Mouse (Mus musculus) forebrain, embryonic 13.5 days (tissue): ENCODE measurements around the gene Decr2. TPM values are rescaled to one million over a fixed set of nuclear protein-coding genes. Genes with fewer than 3 reads are reported as not detected.
"Not testable (repeated sequence)": the region's sequence is repeated elsewhere in the genome, so short reads cannot be mapped to it uniquely, and the experiment has no call there.

Experiments
- ATAC-seq: fragments of 200-750 bp; cut with Nextera tagmentation; 2 replicates; pipeline ENCODE4 v1.8.0; 2017
- H3K27ac ChIP-seq: fragments of 300-500 bp; sonication (generic); 2 replicates; pipeline ENCODE4 v1.5.1; 2015; ENCODE audit warnings: inconsistent platforms, mild to moderate bottlenecking, moderate library complexity
- H3K27me3 ChIP-seq: fragments of 300-500 bp; sonication (generic); 2 replicates; pipeline ENCODE4 v1.6.1; 2015; ENCODE audit warnings: mild to moderate bottlenecking, inconsistent platforms
- H3K36me3 ChIP-seq: fragments of 300-500 bp; sonication (generic); 2 replicates; pipeline ENCODE4 v1.6.1; 2015; ENCODE audit warnings: mild to moderate bottlenecking, inconsistent platforms; ENCODE audit not compliant: poor library complexity, severe bottlenecking
- H3K4me1 ChIP-seq: fragments of 300-500 bp; sonication (generic); 2 replicates; pipeline ENCODE4 v1.6.1; 2015; ENCODE audit warnings: inconsistent platforms
- H3K4me2 ChIP-seq: fragments of 300-500 bp; sonication (generic); 2 replicates; pipeline ENCODE4 v1.6.1; 2015; ENCODE audit warnings: inconsistent platforms, mild to moderate bottlenecking, moderate library complexity
- H3K4me3 ChIP-seq: fragments of 300-500 bp; sonication (generic); 2 replicates; pipeline ENCODE4 v1.5.1; 2015; ENCODE audit warnings: mild to moderate bottlenecking, inconsistent platforms
- H3K9ac ChIP-seq: fragments of 300-500 bp; sonication (generic); 2 replicates; pipeline ENCODE4 v1.6.1; 2015; ENCODE audit warnings: mild to moderate bottlenecking, inconsistent platforms
- H3K9me3 ChIP-seq: fragments of 300-500 bp; sonication (generic); replicated peaks from 2 replicates; pipeline ENCODE4 v1.6.1; 2016; ENCODE audit warnings: inconsistent platforms
- WGBS: fragments of 180-500 bp; shearing (Covaris S2); methylation state at CpG from one replicate; pipeline ENCODE4 v1.1.7; 2015; 5-methylcytosine and 5-hydroxymethylcytosine counted together
- polyA plus RNA-seq: library from polyadenylated mRNA; unstranded; fragments of >200 nt; fragmentation: Nextera tagmentation; extraction: Ambion mirVana; gene quantifications from 2 replicates; pipeline ENCODE4 v1.2.1, GENCODE M21; 2015

The Decr2 gene
- polyA plus RNA-seq, 1 experiment from 2014 or later, result 25.8 TPM

GRCm38 (mm10) chr17:26111024-26111423, 20.9 kb upstream of the Decr2 start:
- no peak overlapping the region for H3K4me2 ChIP-seq
- WGBS, result 4% methylated on average over 4 of the region's 4 CpGs
- no peaks in the 10 kb centered on the region for H3K9me3 ChIP-seq
- peaks cover 50% of the 10 kb centered on the region for H3K27me3 ChIP-seq
- no peak for ATAC-seq
- no peak overlapping the region for H3K9ac ChIP-seq
- no peak overlapping the region for H3K27ac ChIP-seq
- H3K36me3 ChIP-seq, result no peaks in the 10 kb centered on the region
- peaks cover 19% of the 10 kb centered on the region for H3K4me1 ChIP-seq
- no peak overlapping the region for H3K4me3 ChIP-seq

- no peak for ATAC-seq
- WGBS, result 13% methylated on average over 4 of the region's 4 CpGs
- peaks cover 41% of the 10 kb centered on the region for H3K27me3 ChIP-seq
Measured at GRCm38 (mm10) chr17:26110156-26110555, 20.0 kb upstream of the Decr2 start.

GRCm38 (mm10) chr17:26105619-26106018, 15.5 kb upstream of the Decr2 start:
- no peak overlapping the region for H3K4me3 ChIP-seq
- WGBS, result 70% methylated on average over 3 of the region's 4 CpGs

More at GRCm38 (mm10) chr17:26110156-26110555, 20.0 kb upstream of the Decr2 start:
- H3K4me1 ChIP-seq, result peaks cover 19% of the 10 kb centered on the region
- H3K9me3 ChIP-seq, result no peaks in the 10 kb centered on the region
- no peak overlapping the region for H3K4me3 ChIP-seq
- no peak overlapping the region for H3K9ac ChIP-seq
- no peak overlapping the region for H3K4me2 ChIP-seq
- H3K36me3 ChIP-seq, result no peaks in the 10 kb centered on the region
- H3K27ac ChIP-seq, result no peak overlapping the region

GRCm38 (mm10) chr17:26101478-26101877, 11.3 kb upstream of the Decr2 start:
- no peaks in the 10 kb centered on the region for H3K4me1 ChIP-seq
- no peak for ATAC-seq

More at GRCm38 (mm10) chr17:26105619-26106018, 15.5 kb upstream of the Decr2 start:
- Histone ChIP-seq H3K9ac (no peak overlapping the region), H3K4me2 (no peak overlapping the region), H3K36me3 (no peaks in the 10 kb centered on the region), H3K27ac (no peak overlapping the region), H3K9me3 (no peaks in the 10 kb centered on the region), H3K4me1 (peaks cover under 1% of the 10 kb centered on the region; the same call in 1 of the 2 replicates), H3K27me3 (peaks cover 6% of the 10 kb centered on the region; the same call in 1 of the 2 replicates)
- ATAC-seq, result no peak

DNA sequence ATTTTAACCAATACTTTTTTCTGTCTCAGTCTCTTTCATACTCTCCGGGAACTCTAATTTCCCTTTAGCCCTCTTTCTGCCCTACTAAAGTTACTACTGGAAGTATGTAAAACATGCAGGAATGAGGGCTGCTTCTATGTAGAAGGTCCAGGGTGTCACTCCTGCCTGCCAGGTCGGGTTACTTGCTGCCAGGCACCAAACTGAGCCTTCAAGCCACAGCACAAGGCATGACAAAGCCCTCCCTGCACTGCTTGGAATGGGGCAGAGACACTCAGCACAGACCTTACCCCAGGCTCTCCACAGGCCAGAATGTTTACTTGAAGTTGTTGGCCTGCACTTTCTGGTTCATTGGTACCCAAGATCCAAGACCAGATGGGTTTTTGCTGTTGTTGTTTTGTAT, 10.0 kb upstream of the Decr2 start:
- WGBS, result 48% methylated on average over 2 of the region's 2 CpGs
- H3K4me3 ChIP-seq, result no peak overlapping the region
- H3K9ac ChIP-seq, result no peak overlapping the region
- no peaks in the 10 kb centered on the region for H3K27me3 ChIP-seq
- no peaks in the 10 kb centered on the region for H3K9me3 ChIP-seq
- H3K36me3 ChIP-seq, result no peaks in the 10 kb centered on the region
- no peak overlapping the region for H3K4me2 ChIP-seq
- H3K4me1 ChIP-seq, result peaks cover 4% of the 10 kb centered on the region; the same call in 1 of the 2 replicates
- H3K27ac ChIP-seq, result no peak overlapping the region
- ATAC-seq, result no peak

More at GRCm38 (mm10) chr17:26101478-26101877, 11.3 kb upstream of the Decr2 start:
- Histone ChIP-seq H3K9me3 (no peaks in the 10 kb centered on the region), H3K9ac (no peak overlapping the region), H3K27me3 (no peaks in the 10 kb centered on the region), H3K36me3 (no peaks in the 10 kb centered on the region), H3K27ac (no peak overlapping the region), H3K4me3 (no peak overlapping the region), H3K4me2 (no peak overlapping the region)
- WGBS, result 52% methylated on average over 3 of the region's 4 CpGs

DNA sequence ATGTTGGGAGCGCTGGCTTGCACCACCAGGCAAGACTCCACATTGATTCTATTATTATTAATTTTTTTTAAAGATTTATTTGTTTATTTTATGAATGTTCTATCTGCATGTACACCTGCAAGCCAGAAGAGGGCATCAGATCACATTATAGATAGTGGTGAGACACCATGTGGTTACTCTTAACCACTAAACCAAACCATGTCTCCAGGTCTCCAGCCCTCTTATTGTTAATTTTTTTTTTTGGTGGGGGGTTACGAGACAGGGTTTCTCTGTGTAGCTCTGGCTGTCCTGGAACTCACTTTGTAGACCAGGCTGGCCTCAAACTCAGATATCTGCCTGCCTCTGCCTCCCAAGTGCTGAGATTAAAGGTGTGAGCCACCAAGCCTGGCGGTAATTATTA, 9.2 kb upstream of the Decr2 start:
- H3K4me1 ChIP-seq, result peaks cover 12% of the 10 kb centered on the region
- not testable (repeated sequence) for H3K27me3 ChIP-seq, H3K9ac ChIP-seq, H3K9me3 ChIP-seq, H3K27ac ChIP-seq, ATAC-seq, H3K4me3 ChIP-seq, H3K4me2 ChIP-seq, H3K36me3 ChIP-seq
- 62% methylated on average over 3 of the region's 3 CpGs for WGBS

DNA sequence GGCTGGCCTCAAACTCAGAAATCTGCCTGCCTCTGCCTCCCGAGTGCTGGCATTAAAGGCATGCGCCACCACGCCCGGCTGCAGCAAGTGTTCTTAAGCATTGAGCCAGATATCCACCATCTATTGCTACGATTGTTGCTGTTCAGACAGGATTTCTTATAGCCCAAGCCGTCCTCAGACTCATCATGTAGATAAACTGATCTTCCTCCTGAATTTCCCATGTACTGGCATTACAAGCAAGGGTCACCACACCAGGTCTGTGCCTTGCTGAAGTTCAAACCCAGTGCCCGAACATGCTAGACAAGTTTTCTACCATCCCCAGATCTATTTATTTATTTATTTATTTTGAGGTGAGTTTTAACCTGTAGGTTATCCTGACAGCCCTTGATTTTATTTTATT, 8.3 kb upstream of the Decr2 start:
- Histone ChIP-seq H3K4me3 (no peak overlapping the region), H3K4me1 (peaks cover 15% of the 10 kb centered on the region), H3K9me3 (no peaks in the 10 kb centered on the region), H3K36me3 (peaks cover 3% of the 10 kb centered on the region; the same call in 1 of the 2 replicates), H3K27me3 (no peaks in the 10 kb centered on the region), H3K9ac (no peak overlapping the region), H3K27ac (no peak overlapping the region), H3K4me2 (no peak overlapping the region)
- WGBS, result 88% methylated on average over 7 of the region's 7 CpGs
- ATAC-seq, result no peak

DNA sequence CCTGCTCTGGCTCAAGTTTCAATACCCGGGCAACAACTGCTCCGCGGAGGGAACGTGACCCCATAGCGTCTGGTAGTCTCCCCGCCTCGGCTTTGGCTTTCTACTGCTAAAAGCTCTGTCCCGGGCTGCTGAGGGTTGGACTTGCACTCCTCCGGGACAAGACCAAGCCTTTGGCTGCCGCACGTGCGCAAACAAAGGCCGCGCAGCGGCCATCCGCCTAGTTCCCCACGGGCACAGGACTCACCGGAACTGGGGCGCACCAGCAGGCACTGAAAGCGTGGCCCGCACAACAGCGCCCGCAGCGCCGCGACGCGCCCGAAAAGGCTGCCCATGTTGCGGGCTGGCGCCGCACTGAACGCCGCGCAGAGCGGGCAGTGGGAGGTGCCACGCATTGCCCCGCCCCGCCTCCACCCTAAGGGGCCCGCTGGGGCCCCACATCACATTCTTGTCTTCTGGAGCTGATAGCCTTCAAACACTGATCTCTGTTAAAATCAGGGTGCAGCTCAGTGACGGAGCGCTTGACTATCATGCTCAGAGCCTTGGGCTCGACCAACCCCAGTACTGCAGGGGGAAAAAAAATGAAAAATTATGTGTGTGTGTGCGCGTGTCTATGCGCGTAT, 5.1 kb upstream of the Decr2 start, which contains the start of gene Nme4:
TSS of gene Nme4 (minus strand) at position 482 of the 620 bp plus-strand sequence.
- peaks cover 16% of the 10 kb centered on the region; the same call in 1 of the 2 replicates for H3K36me3 ChIP-seq
- ATAC-seq, result peak; percentile 85

DNA sequence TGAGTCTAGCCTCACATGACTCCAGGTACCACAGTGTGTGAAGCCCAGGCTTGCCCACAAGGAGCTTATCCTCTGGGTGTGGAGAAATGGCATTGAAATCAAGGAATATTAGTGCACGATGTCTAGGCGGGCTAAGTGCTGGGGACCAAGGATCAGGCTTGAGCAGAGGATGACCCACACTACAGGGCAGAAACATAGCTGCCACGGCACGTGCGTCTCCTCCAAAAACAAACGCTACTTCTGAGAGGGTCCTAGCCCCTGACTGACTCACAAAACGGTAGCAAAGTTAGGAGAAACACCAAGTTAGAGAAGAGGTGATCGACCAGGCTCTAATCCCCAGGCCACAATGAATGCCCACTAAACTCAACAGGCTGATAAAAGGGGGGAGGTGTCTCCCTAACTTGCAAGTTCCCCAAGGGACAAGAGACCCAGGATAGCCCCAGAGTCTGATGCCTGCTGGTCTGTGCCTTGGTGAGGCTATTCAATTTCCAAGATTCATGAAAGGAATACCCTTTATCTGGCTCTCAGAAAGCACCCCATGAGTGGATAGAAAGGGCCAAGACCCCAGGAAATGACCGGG, 4.5 kb upstream of the Decr2 start:
- peak overlapping the region; percentile 80 for H3K9ac ChIP-seq
- H3K4me1 ChIP-seq, result peaks cover 15% of the 10 kb centered on the region
- H3K27me3 ChIP-seq, result no peaks in the 10 kb centered on the region
- peaks cover 16% of the 10 kb centered on the region; the same call in 1 of the 2 replicates for H3K36me3 ChIP-seq
- H3K9me3 ChIP-seq, result no peaks in the 10 kb centered on the region
- ATAC-seq, result no peak
- H3K4me2 ChIP-seq, result peak overlapping the region; percentile 75
- 36% methylated on average over 9 of the region's 9 CpGs for WGBS
- H3K4me3 ChIP-seq, result peak overlapping the region; percentile 58
- no peak overlapping the region for H3K27ac ChIP-seq

More for the DNA sequence above, 5.1 kb upstream of the Decr2 start, which contains the start of gene Nme4:
- Histone ChIP-seq H3K9me3 (no peaks in the 10 kb centered on the region), H3K9ac (peak within 1 kb of the TSS; percentile 80), H3K4me1 (peaks cover 15% of the 10 kb centered on the region), H3K4me3 (peak within 1 kb of the TSS; percentile 58), H3K27me3 (no peaks in the 10 kb centered on the region), H3K27ac (peak within 1 kb of the TSS; percentile 7), H3K4me2 (peak within 1 kb of the TSS; percentile 75)
- 3% methylated on average over 47 of the region's 47 CpGs for WGBS

DNA sequence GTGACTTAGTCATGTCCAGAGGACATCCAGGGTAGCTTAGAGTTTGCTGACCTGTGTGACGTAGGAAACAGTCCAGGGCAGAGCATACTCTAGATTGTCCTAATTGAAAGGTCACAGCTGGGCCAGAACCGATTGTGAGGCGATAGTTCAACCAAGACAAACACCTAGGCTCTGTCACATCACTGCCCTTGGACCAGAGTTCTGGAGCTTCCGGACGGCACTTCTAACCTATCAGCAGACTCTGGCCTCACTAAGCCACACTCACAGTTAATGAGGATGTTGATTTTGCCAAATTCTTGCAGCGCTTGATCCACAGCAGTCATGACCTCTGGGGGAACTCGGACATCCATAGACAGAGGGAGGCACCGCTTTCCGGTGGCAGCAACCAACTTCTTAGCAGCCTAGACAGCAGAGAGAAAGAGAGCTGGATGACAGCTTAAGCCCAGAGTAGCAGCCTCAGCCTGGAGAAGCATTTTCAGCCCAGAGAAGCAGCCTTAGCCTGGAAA, 3.0 kb downstream of the Decr2 start:
- Histone ChIP-seq H3K4me3 (no peak overlapping the region), H3K36me3 (peaks cover 18% of the 10 kb centered on the region; the same call in 1 of the 2 replicates), H3K9ac (no peak overlapping the region), H3K4me2 (no peak overlapping the region), H3K27ac (no peak overlapping the region), H3K4me1 (no peaks in the 10 kb centered on the region), H3K27me3 (no peaks in the 10 kb centered on the region), H3K9me3 (no peaks in the 10 kb centered on the region)
- ATAC-seq, result no peak
- 94% methylated on average over 9 of the region's 9 CpGs for WGBS

DNA sequence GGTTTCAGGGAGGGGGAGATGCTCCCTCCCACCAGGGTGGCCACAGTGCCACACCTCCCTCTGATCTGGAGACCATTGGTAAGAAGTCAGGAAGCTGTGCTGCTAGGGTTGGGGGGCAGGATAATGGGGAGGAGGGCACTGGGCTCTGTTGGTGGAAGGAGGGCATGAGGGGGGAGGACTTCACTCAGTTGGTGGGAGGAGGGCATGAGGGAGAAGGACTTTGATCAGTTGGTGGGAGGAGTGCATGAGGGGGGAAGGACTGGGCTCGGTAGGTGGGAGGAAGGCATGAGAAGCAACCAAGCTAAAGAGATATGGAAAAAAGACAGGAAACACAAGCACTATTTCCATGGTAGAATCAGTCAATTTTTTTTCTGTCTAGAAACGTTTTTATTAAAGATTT, 9.3 kb downstream of the Decr2 start:
- no peak for ATAC-seq
- Histone ChIP-seq H3K27me3 (no peaks in the 10 kb centered on the region; the same call in 1 of the 2 replicates), H3K27ac (no peak overlapping the region), H3K36me3 (peaks cover 19% of the 10 kb centered on the region), H3K4me2 (no peak overlapping the region), H3K4me1 (no peaks in the 10 kb centered on the region), H3K9ac (no peak overlapping the region), H3K9me3 (no peaks in the 10 kb centered on the region), H3K4me3 (no peak overlapping the region)
- WGBS, result 53% methylated on average over 2 of the region's 2 CpGs

DNA sequence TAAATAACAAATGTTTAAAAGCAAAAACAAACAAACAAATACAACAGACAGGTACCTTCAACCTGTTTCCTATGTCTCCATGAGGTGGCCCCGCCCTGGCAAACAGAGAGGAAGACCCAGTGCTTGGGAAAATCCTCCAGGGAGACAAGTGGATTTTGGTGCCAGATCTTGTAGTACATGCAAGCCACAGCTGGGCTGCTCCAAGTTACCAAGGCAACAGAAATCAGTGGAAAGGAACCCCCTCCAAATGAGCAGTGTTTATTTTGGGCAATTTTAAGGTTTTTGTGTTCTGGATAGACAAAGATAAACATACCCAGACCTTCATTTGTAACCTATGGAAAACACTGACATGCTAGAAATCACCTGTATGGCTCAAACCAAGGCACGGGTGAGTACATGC, 11.3 kb downstream of the Decr2 start:
- Histone ChIP-seq H3K4me1 (no peaks in the 10 kb centered on the region), H3K27me3 (no peaks in the 10 kb centered on the region; the same call in 1 of the 2 replicates), H3K4me2 (no peak overlapping the region), H3K9ac (no peak overlapping the region), H3K27ac (no peak overlapping the region), H3K36me3 (peaks cover 16% of the 10 kb centered on the region), H3K9me3 (no peaks in the 10 kb centered on the region), H3K4me3 (no peak overlapping the region)
- no peak for ATAC-seq
- 68% methylated on average over 2 of the region's 2 CpGs for WGBS
